ENCODE assay signal across 22 mouse cellular contexts in genomic region chr3:92271414-92271985, GRCm38 (mm10). TPM values are rescaled to one million over a fixed set of nuclear protein-coding genes. Genes with fewer than 3 reads are reported as not detected.
DNase-seq lines count a peak whose midpoint lies in the region; ATAC-seq and TF ChIP-seq lines count a peak whose summit lies in the region.
"Not testable (repeated sequence)": the region's sequence is repeated elsewhere in the genome, so short reads cannot be mapped to it uniquely, and the experiment has no call there.
"Had no signal": no experiment of that assay in that cellular context is flagged by ENCODE, and none has a peak within 500 bp of the region (broad histone marks: within the 10 kb centered on the region; RNA-seq: fewer than 3 reads in every experiment).

No protein-coding gene starts in this region.

- H3K27ac ChIP-seq in embryonic facial prominence, embryonic 13.5 days; heart, embryonic 14.5 days (replicated peaks in 1 of 2; ENCODE audit: control insufficient read depth in 1 of 2, insufficient read depth in 1 of 2, low read depth in 2 of 2, low read length in 2 of 2); hindbrain, postnatal 0 days; kidney, embryonic 16.5 days (ENCODE audit: low read length); liver, embryonic 16.5 days (ENCODE audit: low read length); midbrain, embryonic 13.5 days; stomach, embryonic 14.5 days (ENCODE audit: low read length): not testable (repeated sequence)

- not testable (repeated sequence) for H3K9ac ChIP-seq in embryonic facial prominence, embryonic 13.5 days; heart, embryonic 14.5 days (ENCODE audit: low read length); hindbrain, postnatal 0 days (replicated peaks; ENCODE audit: low read length); kidney, embryonic 16.5 days (replicated peaks; ENCODE audit: low read length); liver, embryonic 16.5 days (ENCODE audit: low read depth, low read length); midbrain, embryonic 13.5 days (replicated peaks); stomach, embryonic 14.5 days (replicated peaks; ENCODE audit: low read depth, low read length)

- H3K27me3 ChIP-seq in embryonic facial prominence, embryonic 13.5 days; heart, embryonic 14.5 days (ENCODE audit: control insufficient read depth, insufficient read depth, low read length); hindbrain, postnatal 0 days (ENCODE audit: insufficient read depth, low read length); kidney, embryonic 16.5 days (ENCODE audit: insufficient read depth, low read length); liver, embryonic 16.5 days (ENCODE audit: control insufficient read depth, insufficient read depth, low read depth, low read length); midbrain, embryonic 13.5 days; stomach, embryonic 14.5 days (ENCODE audit: control insufficient read depth, insufficient read depth, low read length): not testable (repeated sequence)

- TF ChIP-seq CTCF in hindbrain, postnatal 0 days (IDR thresholded peaks at IDR 0.05; ENCODE audit: low read depth): not testable (repeated sequence)

- not testable (repeated sequence) for H3K4me1 ChIP-seq in embryonic facial prominence, embryonic 13.5 days; heart, embryonic 14.5 days (ENCODE audit: control insufficient read depth in 2 of 2, insufficient read depth in 2 of 2, low read length in 2 of 2); hindbrain, postnatal 0 days (ENCODE audit: insufficient read depth, low read length); kidney, embryonic 16.5 days (ENCODE audit: insufficient read depth, low read length); liver, embryonic 16.5 days (ENCODE audit: control insufficient read depth, low read depth, low read length); midbrain, embryonic 13.5 days (replicated peaks); stomach, embryonic 14.5 days (ENCODE audit: control insufficient read depth, insufficient read depth, low read length)

- not testable (repeated sequence) for DNase-seq in hindbrain, postnatal 0 days (ENCODE audit: low spot score)

- H3K36me3 ChIP-seq in embryonic facial prominence, embryonic 13.5 days; heart, embryonic 14.5 days (ENCODE audit: control insufficient read depth, insufficient read depth, low read length); hindbrain, postnatal 0 days (ENCODE audit: insufficient read depth, low read length); kidney, embryonic 16.5 days (ENCODE audit: insufficient read depth, low read length); liver, embryonic 16.5 days (ENCODE audit: control insufficient read depth, insufficient read depth); midbrain, embryonic 13.5 days; stomach, embryonic 14.5 days (ENCODE audit: control insufficient read depth, insufficient read depth, low read length): not testable (repeated sequence)

- H3K4me3 ChIP-seq in embryonic facial prominence, embryonic 13.5 days; heart, embryonic 14.5 days (ENCODE audit: control insufficient read depth in 1 of 2, insufficient read depth in 1 of 2, low read depth in 1 of 2, low read length in 2 of 2); hindbrain, postnatal 0 days (ENCODE audit: low read length); kidney, embryonic 16.5 days (ENCODE audit: low read length); liver, embryonic 16.5 days (ENCODE audit: low read depth, low read length); midbrain, embryonic 13.5 days (replicated peaks); stomach, embryonic 14.5 days (ENCODE audit: low read depth, low read length): not testable (repeated sequence)

- no CpG with 5 or more reads among the region's 4 CpGs for WGBS in embryonic facial prominence, embryonic 13.5 days
- WGBS in heart, embryonic 14.5 days: no CpG with 5 or more reads among the region's 4 CpGs
- no CpG with 5 or more reads among the region's 4 CpGs for WGBS in hindbrain, postnatal 0 days
- no CpG with 5 or more reads among the region's 4 CpGs for WGBS in kidney, embryonic 16.5 days
- no CpG with 5 or more reads among the region's 4 CpGs for WGBS in liver, embryonic 16.5 days (ENCODE audit: insufficient replicate concordance)
- no CpG with 5 or more reads among the region's 4 CpGs for WGBS in midbrain, embryonic 13.5 days
- no CpG with 5 or more reads among the region's 4 CpGs for whole genome bisulfite sequencing in stomach, embryonic 14.5 days

- H3K4me2 ChIP-seq in embryonic facial prominence, embryonic 13.5 days; heart, embryonic 14.5 days (ENCODE audit: low read length); hindbrain, postnatal 0 days (ENCODE audit: low read depth, low read length); kidney, embryonic 16.5 days (replicated peaks; ENCODE audit: low read depth, low read length); liver, embryonic 16.5 days (ENCODE audit: low read depth, low read length); midbrain, embryonic 13.5 days (replicated peaks); stomach, embryonic 14.5 days (replicated peaks; ENCODE audit: low read depth, low read length): not testable (repeated sequence)

- peak; percentile 34; the same call in 1 of the 2 replicates for ATAC-seq in embryonic facial prominence, embryonic 13.5 days (ENCODE audit: insufficient number of reproducible peaks, insufficient read depth, low FRiP score, low TSS enrichment, low read depth)
- ATAC-seq in heart, embryonic 14.5 days (ENCODE audit: insufficient number of reproducible peaks, insufficient read depth, low FRiP score, low read depth): 0 out of 2 replicates have a peak, but pooled peaks have one; percentile 21
- ATAC-seq in hindbrain, postnatal 0 days: 0 out of 2 replicates have a peak, but pooled peaks have one; percentile 25
- ATAC-seq in kidney, embryonic 16.5 days (ENCODE audit: low FRiP score, low TSS enrichment): peak; percentile 90
- 0 out of 2 replicates have a peak, but pooled peaks have one; percentile 9 for ATAC-seq in liver, embryonic 16.5 days (ENCODE audit: low read depth)
- peak; percentile 43; the same call in 1 of the 2 replicates for ATAC-seq in midbrain, embryonic 13.5 days
- peak; percentile 39 for ATAC-seq in stomach, embryonic 14.5 days (ENCODE audit: insufficient number of reproducible peaks, insufficient read depth, low FRiP score, low read depth)

- not testable (repeated sequence) for H3K9me3 ChIP-seq in embryonic facial prominence, embryonic 13.5 days; heart, embryonic 14.5 days (ENCODE audit: control insufficient read depth, low read length); hindbrain, postnatal 0 days (ENCODE audit: low read length); kidney, embryonic 16.5 days (ENCODE audit: low read length); liver, embryonic 16.5 days (replicated peaks; ENCODE audit: control insufficient read depth, low read length); midbrain, embryonic 13.5 days; stomach, embryonic 14.5 days (ENCODE audit: control insufficient read depth, low read depth, low read length)

RNA-seq across cellular contexts. Expression of gene Sprr2a3, which starts 13.7 kb away (rescaled TPM):
- 0.56 TPM in 1 of 2 replicates, not detected in the other for polyA plus RNA-seq in embryonic facial prominence, embryonic 13.5 days (2015; fragmentation: Nextera tagmentation; extraction: Ambion mirVana)
- not detected in 2 replicates for polyA plus RNA-seq in heart, embryonic 14.5 days (2014; fragmentation: Nextera tagmentation; extraction: Ambion mirVana)
- total RNA-seq in hindbrain, postnatal 0 days (2014; rRNA removed): not detected in 2 replicates
- not detected in 2 replicates for polyA plus RNA-seq in hindbrain, postnatal 0 days (2015; fragmentation: Nextera tagmentation; extraction: Ambion mirVana)
- 0.49 and 0.69 TPM in 2 replicates for polyA plus RNA-seq in kidney, embryonic 16.5 days (2015; fragmentation: Nextera tagmentation; extraction: Ambion mirVana)
- polyA plus RNA-seq in liver, embryonic 16.5 days (2015; fragmentation: Nextera tagmentation; extraction: Ambion mirVana): 0.32 TPM in 1 of 2 replicates, not detected in the other
- not detected in 2 replicates for polyA plus RNA-seq in midbrain, embryonic 13.5 days (2015; fragmentation: Nextera tagmentation; extraction: Ambion mirVana)
- polyA plus RNA-seq in stomach, embryonic 14.5 days (2014; fragmentation: Nextera tagmentation; extraction: Ambion mirVana): 19.7 and 23.0 TPM in 2 replicates
- total RNA-seq: adrenal gland, postnatal 14 days; CH12.LX; gastrocnemius, adult 8-10 months; granulocyte monocyte progenitor cell, adult 5-6 weeks; layer of hippocampus, adult 8-10 months; left cerebral cortex, postnatal 25 days; liver, adult 2 months; MEL had no signal
- polyA plus RNA-seq: forebrain, embryonic 10.5 days; frontal cortex, adult 2 months; heart, embryonic 13.5 days; hindbrain, embryonic 10.5 days; macrophage; midbrain, embryonic 15.5 days had no signal

RNA-seq across cellular contexts. Expression of gene Sprr2b, which starts 44.9 kb away (rescaled TPM):
- not detected in 2 replicates for polyA plus RNA-seq in embryonic facial prominence, embryonic 13.5 days (2015; fragmentation: Nextera tagmentation; extraction: Ambion mirVana)
- not detected in 2 replicates for polyA plus RNA-seq in heart, embryonic 14.5 days (2014; fragmentation: Nextera tagmentation; extraction: Ambion mirVana)
- total RNA-seq in hindbrain, postnatal 0 days (2014; rRNA removed): not detected in 2 replicates
- polyA plus RNA-seq in hindbrain, postnatal 0 days (2015; fragmentation: Nextera tagmentation; extraction: Ambion mirVana): 0.24 and 0.44 TPM in 2 replicates
- not detected in 2 replicates for polyA plus RNA-seq in kidney, embryonic 16.5 days (2015; fragmentation: Nextera tagmentation; extraction: Ambion mirVana)
- 0.11 TPM in 1 of 2 replicates, not detected in the other for polyA plus RNA-seq in liver, embryonic 16.5 days (2015; fragmentation: Nextera tagmentation; extraction: Ambion mirVana)
- polyA plus RNA-seq in midbrain, embryonic 13.5 days (2015; fragmentation: Nextera tagmentation; extraction: Ambion mirVana): not detected in 2 replicates
- polyA plus RNA-seq in stomach, embryonic 14.5 days (2014; fragmentation: Nextera tagmentation; extraction: Ambion mirVana): not detected in 2 replicates
- total RNA-seq: adrenal gland, postnatal 14 days; CH12.LX; gastrocnemius, adult 8-10 months; granulocyte monocyte progenitor cell, adult 5-6 weeks; layer of hippocampus, adult 8-10 months; left cerebral cortex, postnatal 25 days; liver, adult 2 months; MEL had no signal
- polyA plus RNA-seq: forebrain, embryonic 10.5 days; frontal cortex, adult 2 months; heart, embryonic 13.5 days; hindbrain, embryonic 10.5 days; liver, adult 2 months; lung, embryonic 15.5 days; macrophage had no signal

RNA-seq across cellular contexts. Expression of gene Sprr2a2, which starts 55.8 kb away (rescaled TPM):
- polyA plus RNA-seq in embryonic facial prominence, embryonic 13.5 days (2015; fragmentation: Nextera tagmentation; extraction: Ambion mirVana): 21.6 TPM in 1 of 2 replicates, not detected in the other
- 1.8 and 2.1 TPM in 2 replicates for polyA plus RNA-seq in heart, embryonic 14.5 days (2014; fragmentation: Nextera tagmentation; extraction: Ambion mirVana)
- not detected in 2 replicates for total RNA-seq in hindbrain, postnatal 0 days (2014; rRNA removed)
- not detected in 2 replicates for polyA plus RNA-seq in hindbrain, postnatal 0 days (2015; fragmentation: Nextera tagmentation; extraction: Ambion mirVana)
- polyA plus RNA-seq in kidney, embryonic 16.5 days (2015; fragmentation: Nextera tagmentation; extraction: Ambion mirVana): 2.8 and 3.6 TPM in 2 replicates
- polyA plus RNA-seq in liver, embryonic 16.5 days (2015; fragmentation: Nextera tagmentation; extraction: Ambion mirVana): 0.08 and 2.0 TPM in 2 replicates
- polyA plus RNA-seq in midbrain, embryonic 13.5 days (2015; fragmentation: Nextera tagmentation; extraction: Ambion mirVana): not detected in 2 replicates
- 258 and 291 TPM in 2 replicates for polyA plus RNA-seq in stomach, embryonic 14.5 days (2014; fragmentation: Nextera tagmentation; extraction: Ambion mirVana)
- total RNA-seq: adrenal gland, postnatal 14 days; CH12.LX; gastrocnemius, adult 8-10 months; granulocyte monocyte progenitor cell, adult 5-6 weeks; layer of hippocampus, adult 8-10 months; left cerebral cortex, postnatal 25 days; liver, adult 2 months had no signal
- polyA plus RNA-seq: forebrain, embryonic 10.5 days; hindbrain, embryonic 10.5 days; macrophage; midbrain, embryonic 15.5 days had no signal

RNA-seq across cellular contexts. Expression of gene Sprr2a1, which starts 55.9 kb away (rescaled TPM):
- polyA plus RNA-seq in embryonic facial prominence, embryonic 13.5 days (2015; fragmentation: Nextera tagmentation; extraction: Ambion mirVana): 0.26 TPM in 1 of 2 replicates, not detected in the other
- polyA plus RNA-seq in heart, embryonic 14.5 days (2014; fragmentation: Nextera tagmentation; extraction: Ambion mirVana): 0.16 TPM in 1 of 2 replicates, not detected in the other
- not detected in 2 replicates for total RNA-seq in hindbrain, postnatal 0 days (2014; rRNA removed)
- not detected in 2 replicates for polyA plus RNA-seq in hindbrain, postnatal 0 days (2015; fragmentation: Nextera tagmentation; extraction: Ambion mirVana)
- 0.12 TPM in 1 of 2 replicates, not detected in the other for polyA plus RNA-seq in kidney, embryonic 16.5 days (2015; fragmentation: Nextera tagmentation; extraction: Ambion mirVana)
- polyA plus RNA-seq in liver, embryonic 16.5 days (2015; fragmentation: Nextera tagmentation; extraction: Ambion mirVana): 0.04 TPM in 1 of 2 replicates, not detected in the other
- not detected in 2 replicates for polyA plus RNA-seq in midbrain, embryonic 13.5 days (2015; fragmentation: Nextera tagmentation; extraction: Ambion mirVana)
- polyA plus RNA-seq in stomach, embryonic 14.5 days (2014; fragmentation: Nextera tagmentation; extraction: Ambion mirVana): 5.3 and 7.6 TPM in 2 replicates
- total RNA-seq: adrenal gland, postnatal 14 days; CH12.LX; gastrocnemius, adult 8-10 months; granulocyte monocyte progenitor cell, adult 5-6 weeks; layer of hippocampus, adult 8-10 months; left cerebral cortex, postnatal 25 days; liver, adult 2 months; MEL had no signal
- polyA plus RNA-seq: forebrain, embryonic 10.5 days; frontal cortex, adult 2 months; heart, embryonic 13.5 days; hindbrain, embryonic 10.5 days; liver, adult 2 months; macrophage; midbrain, embryonic 15.5 days had no signal

Comparison
In these comparisons a context has a peak if more than half of its experiments do, and no peak if none do; other contexts are left out.
1. ATAC-seq: peak in every context shown above with its lines; median percentile 90 in kidney, embryonic 16.5 days; 43 in midbrain, embryonic 13.5 days; 39 in stomach, embryonic 14.5 days; 34 in embryonic facial prominence, embryonic 13.5 days; 25 in hindbrain, postnatal 0 days; 21 in heart, embryonic 14.5 days; 9 in liver, embryonic 16.5 days.
2. RNA of gene Sprr2a3, which starts 13.7 kb away (polyA plus RNA-seq): 19.7 to 23.0 TPM in stomach, embryonic 14.5 days; 0.49 to 0.69 TPM in kidney, embryonic 16.5 days, 0.32 TPM in liver, embryonic 16.5 days, not detected in midbrain, embryonic 13.5 days, 0.56 TPM in embryonic facial prominence, embryonic 13.5 days, not detected in heart, embryonic 14.5 days and not detected in hindbrain, postnatal 0 days; every median in the first group is over 10 times any median in the second.
3. RNA of gene Sprr2a2, which starts 55.8 kb away (polyA plus RNA-seq): 258 to 291 TPM in stomach, embryonic 14.5 days; 2.8 to 3.6 TPM in kidney, embryonic 16.5 days, 0.08 to 2.0 TPM in liver, embryonic 16.5 days, 1.8 to 2.1 TPM in heart, embryonic 14.5 days, 21.6 TPM in embryonic facial prominence, embryonic 13.5 days, not detected in midbrain, embryonic 13.5 days and not detected in hindbrain, postnatal 0 days; every median in the first group is over 10 times any median in the second.